Mouse (Mus musculus) gastrocnemius, postnatal 25 days (tissue): ENCODE results near the gene Ulk4. TPM values are rescaled to one million over a fixed set of nuclear protein-coding genes. Genes with fewer than 3 reads are reported as not detected.

ENCODE experiments used
- DNase-seq: peaks from one replicate; pipeline ENCODE4 v3.0.0; 2022
- total RNA-seq, 2 experiments: library from RNA; stranded (reverse); gene quantifications; 1 replicate in 1 of 2; 2 replicates in 1 of 2; pipeline ENCODE4 v1.2.3; 2021

Gene Ulk4
- total RNA-seq, 2 experiments from 2014 or later: 0.18 to 0.29 TPM

GRCm38 (mm10) chr9:121107643-121108042 lies 169.4 kb downstream of the Ulk4 start:
- peak; percentile 83 for DNase-seq

- no peak for DNase-seq
Measured at GRCm38 (mm10) chr9:121107101-121107500, 169.9 kb downstream of the Ulk4 start.

- DNase-seq: no peak
Measured at GRCm38 (mm10) chr9:121101516-121101915, 175.5 kb downstream of the Ulk4 start.

- DNase-seq: no peak
Measured at GRCm38 (mm10) chr9:121099453-121099852, 177.5 kb downstream of the Ulk4 start.

- no peak for DNase-seq
Measured at GRCm38 (mm10) chr9:121093760-121094159, 183.2 kb downstream of the Ulk4 start.

GRCm38 (mm10) chr9:121092568-121092967 lies 184.4 kb downstream of the Ulk4 start:
- DNase-seq: no peak

- no peak for DNase-seq
Measured at GRCm38 (mm10) chr9:121091016-121091735, 185.8 kb downstream of the Ulk4 start.

- DNase-seq: no peak
Measured at GRCm38 (mm10) chr9:121087661-121088060, 189.3 kb downstream of the Ulk4 start.

- no peak for DNase-seq
Measured at GRCm38 (mm10) chr9:121084191-121084590, 192.8 kb downstream of the Ulk4 start.

- DNase-seq: no peak
Measured at GRCm38 (mm10) chr9:121080834-121081233, 196.2 kb downstream of the Ulk4 start.

GRCm38 (mm10) chr9:121080413-121080812 lies 196.6 kb downstream of the Ulk4 start:
- no peak for DNase-seq

GRCm38 (mm10) chr9:121079388-121080088 lies 197.5 kb downstream of the Ulk4 start:
- DNase-seq: no peak

- DNase-seq: no peak
Measured at GRCm38 (mm10) chr9:121076291-121076690, 200.7 kb downstream of the Ulk4 start.

- no peak for DNase-seq
Measured at GRCm38 (mm10) chr9:121075246-121075645, 201.8 kb downstream of the Ulk4 start.

GRCm38 (mm10) chr9:121074726-121075125 lies 202.3 kb downstream of the Ulk4 start:
- no peak for DNase-seq

GRCm38 (mm10) chr9:121072127-121072757 lies 204.8 kb downstream of the Ulk4 start:
- DNase-seq: no peak

- DNase-seq: no peak
Measured at GRCm38 (mm10) chr9:121071461-121072126, 205.4 kb downstream of the Ulk4 start.

- no peak for DNase-seq
Measured at GRCm38 (mm10) chr9:121071050-121071449, 205.9 kb downstream of the Ulk4 start.

- DNase-seq: no peak
Measured at GRCm38 (mm10) chr9:121068115-121068514, 208.9 kb downstream of the Ulk4 start.

- DNase-seq: no peak
Measured at GRCm38 (mm10) chr9:121067043-121067442, 210.0 kb downstream of the Ulk4 start.

GRCm38 (mm10) chr9:121065383-121065978 lies 211.5 kb downstream of the Ulk4 start:
- DNase-seq: no peak
